Mouse (Mus musculus) right cerebral cortex, postnatal 25 days (tissue): ENCODE results near the gene Tubg2.

Source experiments
- DNase-seq: peaks from one replicate; pipeline ENCODE4 v3.0.0; 2022

The Tubg2 gene

GRCm38 (mm10) chr11:101200986-101201385 lies 45.3 kb downstream of the Tubg2 start:
- DNase-seq, result no peak
